Mouse (Mus musculus) kidney, adult 2 months (tissue): ENCODE measurements at regions not wholly inside any gene's neighbourhood (a gene's known extent, or its start where the extent isn't known, plus 50 kb on each side); places are given as distances from the start of the nearest gene placed in this dataset.

ENCODE experiments used
- DNase-seq: peaks from one replicate; pipeline ENCODE4 v3.0.0; 2021
- H3K27ac ChIP-seq: fragments of 200-500 bp; 2 replicates; pipeline ENCODE4 v1.5.1; 2012; ENCODE audit warnings: low read depth, low read length, control low read depth, inconsistent platforms; ENCODE audit not compliant: insufficient read depth
- H3K27me3 ChIP-seq: fragments of 200-500 bp; replicated peaks from 2 replicates; pipeline ENCODE4 v1.6.1; 2012; ENCODE audit warnings: mild to moderate bottlenecking, moderate library complexity, low read length, inconsistent platforms; ENCODE audit not compliant: control insufficient read depth, insufficient read depth
- H3K36me3 ChIP-seq: fragments of 200-500 bp; 2 replicates; pipeline ENCODE4 v1.6.1; 2012; ENCODE audit warnings: mild to moderate bottlenecking, moderate library complexity, low read length, inconsistent platforms; ENCODE audit not compliant: control insufficient read depth, insufficient read depth
- H3K4me1 ChIP-seq: fragments of 200-500 bp; 2 replicates; pipeline ENCODE4 v1.6.1; 2011; ENCODE audit warnings: low read length; ENCODE audit not compliant: control insufficient read depth, insufficient read depth
- H3K4me3 ChIP-seq: fragments of 200-500 bp; 2 replicates; pipeline ENCODE4 v1.5.1; 2011; ENCODE audit warnings: mild to moderate bottlenecking, low read depth, low read length, control low read depth; ENCODE audit not compliant: insufficient read depth
- CTCF ChIP-seq: fragments of 200-500 bp; conservative IDR thresholded peaks from 2 replicates; pipeline ENCODE4 v1.5.1; 2011; ENCODE audit warnings: low read depth, mild to moderate bottlenecking, control low read depth, low read length, moderate library complexity, mixed read lengths; ENCODE audit not compliant: insufficient read depth, insufficient read length
- POLR2A ChIP-seq: fragments of 200-500 bp; IDR thresholded peaks from one replicate; pipeline ENCODE4 v1.6.1; 2011; ENCODE audit warnings: low read depth, low read length, control low read depth
- WGBS: fragments of 180-500 bp; shearing (Covaris S2); methylation state at CpG from one replicate; pipeline ENCODE4 v1.1.7; 2018; 5-methylcytosine and 5-hydroxymethylcytosine counted together

- Histone ChIP-seq H3K4me3 (no peak overlapping the region), H3K27ac (no peak overlapping the region), H3K27me3 (no peaks in the 10 kb centered on the region), H3K4me1 (no peaks in the 10 kb centered on the region), H3K36me3 (no peaks in the 10 kb centered on the region)
- no peak for TF ChIP-seq CTCF
- TF ChIP-seq POLR2A = no peak
- WGBS = 67% methylated on average over 5 of the region's 5 CpGs
- no peak for DNase-seq
Measured at GRCm38 (mm10) chr1:61470617-61471214, 167.9 kb upstream of the Pard3b start.

GRCm38 (mm10) chr1:61471779-61472578 is 166.6 kb upstream of the Pard3b start:
- 88% methylated on average over 6 of the region's 6 CpGs for WGBS
- Histone ChIP-seq H3K27ac (no peak overlapping the region), H3K36me3 (no peaks in the 10 kb centered on the region), H3K27me3 (no peaks in the 10 kb centered on the region), H3K4me3 (no peak overlapping the region), H3K4me1 (no peaks in the 10 kb centered on the region)
- TF ChIP-seq POLR2A (no peak), CTCF (no peak)
- no peak for DNase-seq

DNA sequence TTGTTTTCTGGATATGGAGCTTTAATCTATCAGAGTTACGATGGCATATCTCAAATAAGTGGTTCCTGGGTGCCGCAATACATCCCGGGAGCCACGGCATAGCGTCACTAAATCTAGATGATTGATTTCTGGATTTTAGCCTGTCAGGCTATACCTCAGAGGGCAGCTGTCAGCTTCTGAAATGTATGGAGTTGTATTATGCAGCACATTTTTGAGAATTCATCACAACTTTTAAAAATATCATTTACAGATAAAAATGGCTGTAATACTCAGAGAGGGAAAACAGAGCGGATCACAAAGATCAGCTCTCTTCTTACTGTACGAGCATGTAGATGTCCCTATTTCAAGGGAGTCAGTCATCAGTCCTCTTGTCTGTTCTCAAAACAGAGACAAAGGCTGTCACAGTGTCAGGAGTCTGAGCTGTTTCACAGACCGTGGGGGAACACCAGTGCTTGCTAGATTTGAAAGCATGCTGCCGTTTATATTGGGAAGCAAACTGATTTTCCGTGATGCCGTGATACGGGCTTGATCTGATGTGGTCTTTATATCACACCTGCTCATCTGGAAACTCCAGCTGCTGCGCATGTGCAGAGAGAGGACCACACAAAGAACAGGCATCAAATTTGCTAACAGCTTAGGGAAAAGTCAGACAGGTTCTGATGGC is 165.9 kb upstream of the Pard3b start:
- DNase-seq = no peak
- TF ChIP-seq POLR2A (no peak), CTCF (no peak)
- no peaks in the 10 kb centered on the region for H3K36me3 ChIP-seq
- WGBS = 84% methylated on average over 13 of the region's 13 CpGs
- H3K27me3 ChIP-seq = no peaks in the 10 kb centered on the region
- no peak overlapping the region for H3K4me3 ChIP-seq
- no peak overlapping the region for H3K27ac ChIP-seq
- H3K4me1 ChIP-seq = no peaks in the 10 kb centered on the region

DNA sequence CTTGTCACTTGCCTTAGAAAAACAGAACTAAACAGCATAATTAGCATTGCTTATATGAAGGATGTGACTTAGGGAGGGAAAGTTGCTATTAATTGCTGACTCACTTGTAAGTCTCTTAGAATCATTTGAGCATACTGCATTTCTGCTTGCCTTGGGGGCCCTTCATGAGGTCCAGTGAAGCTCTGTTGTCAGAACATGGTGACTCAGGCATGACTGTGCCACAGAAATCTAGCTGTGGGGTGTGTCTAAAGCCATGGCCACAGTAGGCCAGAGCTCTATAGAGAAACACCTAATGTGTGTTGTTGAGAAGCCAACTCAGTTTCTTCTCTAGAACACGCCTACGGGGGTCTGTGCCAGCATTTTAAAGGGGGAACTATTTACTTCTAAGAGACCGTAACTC is 153.2 kb upstream of the Pard3b start:
- TF ChIP-seq CTCF = no peak
- no peak for TF ChIP-seq POLR2A
- 95% methylated on average over 3 of the region's 3 CpGs for WGBS
- DNase-seq = no peak
- H3K27me3 ChIP-seq = no peaks in the 10 kb centered on the region
- H3K4me1 ChIP-seq = no peaks in the 10 kb centered on the region
- no peaks in the 10 kb centered on the region for H3K36me3 ChIP-seq
- no peak overlapping the region for H3K27ac ChIP-seq
- no peak overlapping the region for H3K4me3 ChIP-seq

DNA sequence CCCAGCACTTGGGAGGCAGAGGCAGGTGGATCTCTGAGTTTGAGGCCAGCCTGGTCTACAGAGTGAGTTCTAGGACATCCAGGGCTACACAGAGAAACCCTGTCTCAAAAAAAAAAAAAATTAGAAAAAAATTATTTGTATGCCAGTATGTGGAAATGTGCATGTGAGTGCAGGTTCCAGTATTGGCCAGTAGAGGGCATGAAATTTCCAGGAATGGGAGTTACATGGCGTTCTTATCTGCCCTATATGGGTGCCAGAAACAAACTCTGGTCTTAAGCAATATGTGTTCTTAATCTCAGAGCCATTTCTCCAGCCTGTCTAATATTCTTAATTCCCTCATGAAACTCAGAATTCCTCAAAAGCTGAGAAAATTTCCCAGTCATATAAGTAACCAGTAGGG is 113.7 kb upstream of the Pard3b start:
- Histone ChIP-seq H3K27me3 (no peaks in the 10 kb centered on the region), H3K36me3 (no peaks in the 10 kb centered on the region), H3K27ac (no peak overlapping the region), H3K4me3 (no peak overlapping the region), H3K4me1 (no peaks in the 10 kb centered on the region)
- no peak for TF ChIP-seq POLR2A
- no peak for TF ChIP-seq CTCF
- WGBS = 88% methylated on average over 1 of the region's 1 CpGs
- DNase-seq = no peak

GRCm38 (mm10) chr1:61525881-61526280 is 112.7 kb upstream of the Pard3b start:
- H3K4me1 ChIP-seq = no peaks in the 10 kb centered on the region
- TF ChIP-seq POLR2A (no peak), CTCF (no peak)
- H3K27ac ChIP-seq = no peak overlapping the region
- no peak overlapping the region for H3K4me3 ChIP-seq
- DNase-seq = no peak
- no peaks in the 10 kb centered on the region for H3K36me3 ChIP-seq
- WGBS = 94% methylated on average over 8 of the region's 8 CpGs
- no peaks in the 10 kb centered on the region for H3K27me3 ChIP-seq

- H3K4me3 ChIP-seq = no peak overlapping the region
- 59% methylated on average over 15 of the region's 15 CpGs for WGBS
- no peak for DNase-seq
- no peaks in the 10 kb centered on the region for H3K27me3 ChIP-seq
- no peaks in the 10 kb centered on the region for H3K36me3 ChIP-seq
- H3K27ac ChIP-seq = no peak overlapping the region
- H3K4me1 ChIP-seq = no peaks in the 10 kb centered on the region
- TF ChIP-seq POLR2A (no peak), CTCF (no peak)
Measured at GRCm38 (mm10) chr1:61528757-61529156, 109.9 kb upstream of the Pard3b start.
